Mouse (Mus musculus) embryonic facial prominence, embryonic 14.5 days (tissue): ENCODE results near the gene Ddah2. TPM values are rescaled to one million over a fixed set of nuclear protein-coding genes. Genes with fewer than 3 reads are reported as not detected.
A peak's percentile ranks its signal among the peaks of the same experiment; 100 is the strongest.

Experiments
- ATAC-seq: fragments of 200-750 bp; cut with Nextera tagmentation; 2 replicates; pipeline ENCODE4 v1.8.0; 2017; ENCODE audit warnings: low read depth, moderate number of reproducible peaks, moderate TSS enrichment
- DNase-seq: peaks from one replicate; pipeline ENCODE4 v3.0.0-alpha.2; 2015; ENCODE audit warnings: low spot score
- H3K27ac ChIP-seq: fragments of 300-500 bp; sonication (generic); replicated peaks from 2 replicates; pipeline ENCODE4 v1.5.1; 2014; ENCODE audit warnings: low read depth, mild to moderate bottlenecking, low read length, moderate library complexity
- H3K27me3 ChIP-seq: fragments of 300-500 bp; sonication (generic); replicated peaks from 2 replicates; pipeline ENCODE4 v1.6.1; 2014; ENCODE audit warnings: low read length; ENCODE audit not compliant: control insufficient read depth, insufficient read depth
- H3K36me3 ChIP-seq: fragments of 300-500 bp; sonication (generic); 2 replicates; pipeline ENCODE4 v1.6.1; 2014; ENCODE audit warnings: low read length, mixed read lengths; ENCODE audit not compliant: control insufficient read depth, insufficient read depth
- H3K4me1 ChIP-seq: fragments of 300-500 bp; sonication (generic); 2 replicates; pipeline ENCODE4 v1.6.1; 2014; ENCODE audit warnings: antibody characterized with exemption, low read length; ENCODE audit not compliant: control insufficient read depth, insufficient read depth
- H3K4me2 ChIP-seq: fragments of 300-500 bp; sonication (generic); 2 replicates; pipeline ENCODE4 v1.6.1; 2014; ENCODE audit warnings: low read depth, mild to moderate bottlenecking, low read length, moderate library complexity, mixed read lengths
- H3K4me3 ChIP-seq: fragments of 300-500 bp; sonication (generic); 2 replicates; pipeline ENCODE4 v1.5.1; 2014; ENCODE audit warnings: low read depth, mild to moderate bottlenecking, low read length
- H3K9ac ChIP-seq: fragments of 300-500 bp; sonication (generic); 2 replicates; pipeline ENCODE4 v1.6.1; 2014; ENCODE audit warnings: low read depth, mild to moderate bottlenecking, low read length, moderate library complexity, mixed read lengths
- H3K9me3 ChIP-seq: fragments of 300-500 bp; sonication (generic); 2 replicates; pipeline ENCODE4 v1.6.1; 2016; ENCODE audit warnings: low read length; ENCODE audit not compliant: control insufficient read depth
- WGBS: fragments of 180-500 bp; shearing (Covaris S2); extraction: QIAGEN DNeasy Blood & Tissue Kit; methylation state at CpG from one replicate; pipeline ENCODE4 v1.1.7; 2014; 5-methylcytosine and 5-hydroxymethylcytosine counted together
- polyA plus RNA-seq: library from polyadenylated mRNA; unstranded; fragments of >200 nt; fragmentation: Nextera tagmentation; extraction: Ambion mirVana; gene quantifications from 2 replicates; pipeline ENCODE4 v1.2.1, GENCODE M21; 2014

The Ddah2 gene
- polyA plus RNA-seq, 1 experiment from 2014 or later, result 291 TPM

- H3K9me3 ChIP-seq, result no peaks in the 10 kb centered on the region
- H3K27ac ChIP-seq, result no peak within 1 kb of the TSS
- ATAC-seq (no peak), DNase-seq (no peak)
- H3K4me1 ChIP-seq, result peaks cover 4% of the 10 kb centered on the region
- H3K9ac ChIP-seq, result 0 out of 2 replicates have a peak within 1 kb of the TSS, but pooled peaks have one; percentile 30
- WGBS, result 79% methylated on average over 7 of the region's 7 CpGs
- no peaks in the 10 kb centered on the region for H3K36me3 ChIP-seq
- H3K4me3 ChIP-seq, result no peak within 1 kb of the TSS
- H3K4me2 ChIP-seq, result no peak within 1 kb of the TSS
- H3K27me3 ChIP-seq, result no peaks in the 10 kb centered on the region
Measured at GRCm38 (mm10) chr17:35085208-35085865, 26.5 kb downstream of the Ddah2 start, which contains the start of gene Ly6g6f. Ly6g6f (minus strand) TSS chr17:35085610.

DNA sequence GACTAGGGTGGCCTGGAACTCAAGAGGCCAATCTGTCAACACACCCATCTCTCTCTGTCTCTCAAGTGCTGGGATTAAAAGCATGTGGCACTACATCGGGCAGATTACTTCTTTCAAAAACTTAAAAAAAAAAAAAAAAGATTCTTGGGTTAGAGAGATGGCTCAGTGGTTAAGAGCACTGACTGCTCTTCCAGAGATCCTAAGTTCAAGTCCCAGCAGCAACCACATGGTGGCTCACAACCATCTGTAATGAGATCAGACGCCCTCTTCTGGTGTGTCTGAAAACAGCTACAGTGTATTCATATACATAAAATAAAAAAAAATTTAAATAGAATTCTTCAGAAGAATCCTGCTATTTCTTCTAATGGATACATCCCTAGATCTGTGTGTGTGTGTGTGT, 29.3 kb downstream of the Ddah2 start:
- peaks cover 6% of the 10 kb centered on the region for H3K4me1 ChIP-seq
- no peak overlapping the region for H3K4me3 ChIP-seq
- H3K27ac ChIP-seq, result no peak overlapping the region
- peaks cover 25% of the 10 kb centered on the region for H3K36me3 ChIP-seq
- WGBS, result 30% methylated on average over 2 of the region's 2 CpGs
- H3K9me3 ChIP-seq, result no peaks in the 10 kb centered on the region
- H3K27me3 ChIP-seq, result no peaks in the 10 kb centered on the region
- ATAC-seq, result no peak
- DNase-seq, result no peak
- no peak overlapping the region for H3K4me2 ChIP-seq
- H3K9ac ChIP-seq, result no peak overlapping the region

DNA sequence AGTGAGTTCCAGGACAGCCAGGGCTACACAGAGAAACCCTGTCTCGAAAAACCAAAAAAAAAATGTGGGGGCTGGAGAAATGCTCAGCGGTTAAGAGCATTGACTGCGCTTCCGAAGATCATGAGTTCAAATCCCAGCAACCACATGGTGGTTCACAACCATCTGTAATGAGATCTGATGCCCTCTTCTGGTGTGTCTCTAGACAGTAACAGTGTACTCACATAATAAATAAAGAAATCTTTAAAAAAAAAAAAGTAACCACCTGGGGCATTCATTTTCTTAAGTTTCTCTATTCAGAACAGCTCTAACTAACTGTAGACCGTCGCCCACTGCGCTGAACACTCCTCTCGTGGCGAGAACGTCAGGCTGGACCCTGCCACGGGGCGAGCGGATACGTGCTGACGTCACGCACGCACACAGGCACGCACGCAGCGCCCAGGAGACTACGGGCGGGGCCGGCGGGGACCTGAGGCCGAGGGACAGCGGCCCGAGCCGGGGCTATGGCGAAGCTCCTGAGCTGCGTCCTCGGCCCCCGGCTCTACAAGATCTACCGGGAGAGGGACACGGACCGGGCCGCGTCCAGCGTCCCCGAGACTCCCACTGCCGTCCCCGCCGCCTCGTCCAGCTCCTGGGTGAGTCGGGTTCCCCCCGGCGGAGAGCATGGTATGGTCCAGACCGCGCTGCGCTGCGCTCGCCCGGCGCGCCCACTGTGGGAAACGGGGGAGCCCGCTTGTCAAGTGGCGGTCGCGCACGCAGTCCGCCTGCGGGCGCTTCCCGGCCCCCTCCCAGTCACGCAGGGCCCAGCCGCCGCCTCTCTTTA, 30.2 kb downstream of the Ddah2 start, which contains the start of gene Abhd16a:
Gene Abhd16a (plus strand): TSS at position 439 of the 820 bp plus-strand sequence.
- DNase-seq, result peak; percentile 97
- Histone ChIP-seq H3K4me1 (peaks cover 6% of the 10 kb centered on the region), H3K27ac (peak within 1 kb of the TSS; percentile 96), H3K9me3 (no peaks in the 10 kb centered on the region), H3K4me2 (peak within 1 kb of the TSS; percentile 59), H3K9ac (peak within 1 kb of the TSS; percentile 85), H3K4me3 (peak within 1 kb of the TSS; percentile 58), H3K36me3 (peaks cover 34% of the 10 kb centered on the region), H3K27me3 (no peaks in the 10 kb centered on the region)
- WGBS, result 3% methylated on average over 36 of the region's 67 CpGs
- ATAC-seq, result peak; percentile 97

- no peaks in the 10 kb centered on the region for H3K9me3 ChIP-seq
- peak overlapping the region; percentile 85 for H3K9ac ChIP-seq
- peaks cover 46% of the 10 kb centered on the region for H3K36me3 ChIP-seq
- WGBS, result 64% methylated on average over 8 of the region's 8 CpGs
- peak overlapping the region; percentile 59 for H3K4me2 ChIP-seq
- H3K27me3 ChIP-seq, result no peaks in the 10 kb centered on the region
- H3K4me1 ChIP-seq, result peaks cover 6% of the 10 kb centered on the region
- ATAC-seq (no peak), DNase-seq (peak; percentile 55)
- no peak overlapping the region for H3K27ac ChIP-seq
- peak overlapping the region; percentile 58 for H3K4me3 ChIP-seq
Measured at GRCm38 (mm10) chr17:35090166-35090932, 31.5 kb downstream of the Ddah2 start.

GRCm38 (mm10) chr17:35092403-35093198, 33.8 kb downstream of the Ddah2 start:
- 84% methylated on average over 14 of the region's 14 CpGs for whole genome bisulfite sequencing
- Histone ChIP-seq H3K9ac (no peak overlapping the region), H3K4me2 (no peak overlapping the region), H3K27me3 (no peaks in the 10 kb centered on the region), H3K27ac (no peak overlapping the region), H3K9me3 (no peaks in the 10 kb centered on the region), H3K4me3 (no peak overlapping the region), H3K4me1 (peaks cover 6% of the 10 kb centered on the region), H3K36me3 (peaks cover 68% of the 10 kb centered on the region)
- ATAC-seq, result no peak
- no peak for DNase-seq

- Histone ChIP-seq H3K9me3 (no peaks in the 10 kb centered on the region), H3K4me3 (no peak overlapping the region), H3K9ac (no peak overlapping the region), H3K4me2 (no peak overlapping the region), H3K36me3 (peaks cover 88% of the 10 kb centered on the region), H3K27me3 (no peaks in the 10 kb centered on the region), H3K27ac (no peak overlapping the region), H3K4me1 (peaks cover 6% of the 10 kb centered on the region)
- DNase-seq (no peak), ATAC-seq (no peak)
- WGBS, result 93% methylated on average over 15 of the region's 15 CpGs
Measured at GRCm38 (mm10) chr17:35094475-35095365, 35.9 kb downstream of the Ddah2 start.

DNA sequence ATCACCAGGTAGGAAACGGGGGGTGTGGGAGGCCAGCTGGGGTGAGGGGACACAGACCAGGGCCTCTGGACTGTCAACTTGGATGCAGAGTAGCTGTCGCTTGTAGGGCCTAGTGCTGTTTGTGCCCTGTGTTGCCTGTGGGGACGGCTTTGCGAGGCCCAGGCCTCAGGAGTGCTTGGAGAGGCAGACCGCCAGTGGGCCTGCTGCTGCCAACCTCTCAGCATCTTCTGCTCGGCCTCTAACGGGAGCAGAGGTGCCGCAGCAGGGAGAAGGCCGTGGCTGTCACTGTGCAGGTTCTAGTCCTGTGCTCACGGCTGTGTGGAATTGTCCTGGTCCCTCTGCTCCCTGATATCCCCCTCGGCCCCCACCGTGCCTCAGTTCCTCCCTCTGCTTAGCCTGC, 37.8 kb downstream of the Ddah2 start:
- whole genome bisulfite sequencing, result 84% methylated on average over 11 of the region's 12 CpGs
- Histone ChIP-seq H3K4me2 (no peak overlapping the region), H3K36me3 (peaks cover 97% of the 10 kb centered on the region), H3K27ac (no peak overlapping the region), H3K4me1 (no peaks in the 10 kb centered on the region), H3K9ac (no peak overlapping the region), H3K27me3 (no peaks in the 10 kb centered on the region), H3K4me3 (no peak overlapping the region), H3K9me3 (no peaks in the 10 kb centered on the region)
- ATAC-seq, result no peak
- no peak for DNase-seq
